Mouse (Mus musculus): ENCODE measurements around the gene Mrtfa. TPM values are rescaled to one million over a fixed set of nuclear protein-coding genes. Genes with fewer than 3 reads are reported as not detected.

The Mrtfa gene
- polyA plus RNA-seq, 1 experiment, result 38.4 TPM

GRCm38 (mm10) chr15:81068641-81069381, 121.7 kb downstream of the Mrtfa start:
- Histone ChIP-seq H3K27ac (ENCODE audit: insufficient read depth, low read length) (no peak overlapping the region), H3K4me1 (ENCODE audit: control insufficient read depth, insufficient read depth, low read length) (peaks cover 15% of the 10 kb centered on the region), H3K4me3 (ENCODE audit: insufficient read depth, low read length) (no peak overlapping the region)
- TF ChIP-seq POLR2A (IDR thresholded peaks at IDR 0.05; ENCODE audit: low read depth, low read length), result no peak
- TF ChIP-seq CTCF (IDR thresholded peaks at IDR 0.05; ENCODE audit: borderline replicate concordance, insufficient read depth, low read length), result no peak

GRCm38 (mm10) chr15:81067761-81068160, 122.8 kb downstream of the Mrtfa start:
- no peak for TF ChIP-seq POLR2A (IDR thresholded peaks at IDR 0.05; ENCODE audit: low read depth, low read length)
- no peak for TF ChIP-seq CTCF (IDR thresholded peaks at IDR 0.05; ENCODE audit: borderline replicate concordance, insufficient read depth, low read length)
- Histone ChIP-seq H3K4me3 (ENCODE audit: insufficient read depth, low read length) (no peak overlapping the region), H3K4me1 (ENCODE audit: control insufficient read depth, insufficient read depth, low read length) (peaks cover 21% of the 10 kb centered on the region), H3K27ac (ENCODE audit: insufficient read depth, low read length) (no peak overlapping the region)

- H3K4me1 ChIP-seq (ENCODE audit: control insufficient read depth, insufficient read depth, low read length), result peaks cover 22% of the 10 kb centered on the region
- no peak overlapping the region for H3K27ac ChIP-seq (ENCODE audit: insufficient read depth, low read length)
- no peak overlapping the region for H3K4me3 ChIP-seq (ENCODE audit: insufficient read depth, low read length)
- TF ChIP-seq POLR2A (IDR thresholded peaks at IDR 0.05; ENCODE audit: low read depth, low read length) (no peak), CTCF (IDR thresholded peaks at IDR 0.05; ENCODE audit: borderline replicate concordance, insufficient read depth, low read length) (no peak)
Measured at GRCm38 (mm10) chr15:81066976-81067375, 123.6 kb downstream of the Mrtfa start.

GRCm38 (mm10) chr15:81064661-81065060, 125.9 kb downstream of the Mrtfa start:
- H3K27ac ChIP-seq (ENCODE audit: insufficient read depth, low read length), result no peak overlapping the region
- peaks cover 17% of the 10 kb centered on the region for H3K4me1 ChIP-seq (ENCODE audit: control insufficient read depth, insufficient read depth, low read length)
- TF ChIP-seq CTCF (IDR thresholded peaks at IDR 0.05; ENCODE audit: borderline replicate concordance, insufficient read depth, low read length), result no peak
- TF ChIP-seq POLR2A (IDR thresholded peaks at IDR 0.05; ENCODE audit: low read depth, low read length), result no peak
- H3K4me3 ChIP-seq (ENCODE audit: insufficient read depth, low read length), result no peak overlapping the region

- no peak for TF ChIP-seq CTCF (IDR thresholded peaks at IDR 0.05; ENCODE audit: borderline replicate concordance, insufficient read depth, low read length)
- TF ChIP-seq POLR2A (IDR thresholded peaks at IDR 0.05; ENCODE audit: low read depth, low read length), result no peak
- Histone ChIP-seq H3K4me3 (ENCODE audit: insufficient read depth, low read length) (no peak overlapping the region), H3K4me1 (ENCODE audit: control insufficient read depth, insufficient read depth, low read length) (peaks cover 14% of the 10 kb centered on the region), H3K27ac (ENCODE audit: insufficient read depth, low read length) (no peak overlapping the region)
Measured at GRCm38 (mm10) chr15:81064143-81064542, 126.4 kb downstream of the Mrtfa start.

GRCm38 (mm10) chr15:81062616-81063015, 127.9 kb downstream of the Mrtfa start:
- Histone ChIP-seq H3K4me1 (ENCODE audit: control insufficient read depth, insufficient read depth, low read length) (peaks cover 14% of the 10 kb centered on the region), H3K4me3 (ENCODE audit: insufficient read depth, low read length) (no peak overlapping the region), H3K27ac (ENCODE audit: insufficient read depth, low read length) (peak overlapping the region; percentile 69)
- no peak for TF ChIP-seq CTCF (IDR thresholded peaks at IDR 0.05; ENCODE audit: borderline replicate concordance, insufficient read depth, low read length)
- TF ChIP-seq POLR2A (IDR thresholded peaks at IDR 0.05; ENCODE audit: low read depth, low read length), result no peak

GRCm38 (mm10) chr15:81062175-81062588, 128.4 kb downstream of the Mrtfa start:
- H3K4me3 ChIP-seq (ENCODE audit: insufficient read depth, low read length), result no peak overlapping the region
- peak overlapping the region; percentile 69 for H3K27ac ChIP-seq (ENCODE audit: insufficient read depth, low read length)
- TF ChIP-seq CTCF (IDR thresholded peaks at IDR 0.05; ENCODE audit: borderline replicate concordance, insufficient read depth, low read length), result no peak
- no peak for TF ChIP-seq POLR2A (IDR thresholded peaks at IDR 0.05; ENCODE audit: low read depth, low read length)
- peaks cover 14% of the 10 kb centered on the region for H3K4me1 ChIP-seq (ENCODE audit: control insufficient read depth, insufficient read depth, low read length)

- peaks cover 14% of the 10 kb centered on the region for H3K4me1 ChIP-seq (ENCODE audit: control insufficient read depth, insufficient read depth, low read length)
- TF ChIP-seq POLR2A (IDR thresholded peaks at IDR 0.05; ENCODE audit: low read depth, low read length) (no peak), CTCF (IDR thresholded peaks at IDR 0.05; ENCODE audit: borderline replicate concordance, insufficient read depth, low read length) (no peak)
- no peak overlapping the region for H3K4me3 ChIP-seq (ENCODE audit: insufficient read depth, low read length)
- no peak overlapping the region for H3K27ac ChIP-seq (ENCODE audit: insufficient read depth, low read length)
Measured at GRCm38 (mm10) chr15:81060975-81061374, 129.6 kb downstream of the Mrtfa start.

GRCm38 (mm10) chr15:81057736-81058135, 132.8 kb downstream of the Mrtfa start:
- peaks cover 5% of the 10 kb centered on the region for H3K4me1 ChIP-seq (ENCODE audit: control insufficient read depth, insufficient read depth, low read length)
- H3K4me3 ChIP-seq (ENCODE audit: insufficient read depth, low read length), result no peak overlapping the region
- H3K27ac ChIP-seq (ENCODE audit: insufficient read depth, low read length), result no peak overlapping the region
- no peak for TF ChIP-seq POLR2A (IDR thresholded peaks at IDR 0.05; ENCODE audit: low read depth, low read length)
- no peak for TF ChIP-seq CTCF (IDR thresholded peaks at IDR 0.05; ENCODE audit: borderline replicate concordance, insufficient read depth, low read length)

- no peak for TF ChIP-seq POLR2A (IDR thresholded peaks at IDR 0.05; ENCODE audit: low read depth, low read length)
- TF ChIP-seq CTCF (IDR thresholded peaks at IDR 0.05; ENCODE audit: borderline replicate concordance, insufficient read depth, low read length), result no peak
- Histone ChIP-seq H3K27ac (ENCODE audit: insufficient read depth, low read length) (0 out of 2 replicates have a peak overlapping the region, but pooled peaks have one; percentile 1), H3K4me1 (ENCODE audit: control insufficient read depth, insufficient read depth, low read length) (peaks cover 9% of the 10 kb centered on the region), H3K4me3 (ENCODE audit: insufficient read depth, low read length) (no peak overlapping the region)
Measured at GRCm38 (mm10) chr15:81055488-81055887, 135.1 kb downstream of the Mrtfa start.

Measured in embryonic fibroblast, embryonic 13.5 days (primary cell).